Mouse (Mus musculus) brain, embryonic 18.5 days (tissue): ENCODE results near the gene Prl7a2.

Experiments
- DNase-seq: peaks from one replicate; pipeline ENCODE4 v3.0.0-alpha.2; 2012; ENCODE audit warnings: low read depth, low spot score

Prl7a2 gene

DNA sequence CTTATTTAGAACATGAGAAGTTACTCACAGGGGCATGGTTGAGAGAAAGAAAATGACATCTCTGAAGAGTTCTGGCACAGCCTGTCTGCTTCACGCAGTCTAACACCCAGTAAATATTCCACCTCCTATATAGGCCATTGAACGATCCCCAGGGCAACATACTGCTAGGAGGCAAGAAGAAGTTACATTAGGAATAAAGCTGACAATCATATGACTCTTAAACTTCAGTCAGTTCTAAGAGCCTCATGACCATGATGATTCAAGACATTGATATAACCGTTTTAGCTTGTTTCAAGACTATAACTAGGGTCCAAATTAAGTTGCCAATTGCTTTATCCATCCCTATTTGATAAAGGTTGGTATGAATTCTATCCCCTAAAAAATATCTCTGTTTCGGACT, at the start of gene Prl7a2:
Gene Prl7a2 (minus strand): TSS at position 101 of the 400 bp plus-strand sequence.
- no peak for DNase-seq

DNA sequence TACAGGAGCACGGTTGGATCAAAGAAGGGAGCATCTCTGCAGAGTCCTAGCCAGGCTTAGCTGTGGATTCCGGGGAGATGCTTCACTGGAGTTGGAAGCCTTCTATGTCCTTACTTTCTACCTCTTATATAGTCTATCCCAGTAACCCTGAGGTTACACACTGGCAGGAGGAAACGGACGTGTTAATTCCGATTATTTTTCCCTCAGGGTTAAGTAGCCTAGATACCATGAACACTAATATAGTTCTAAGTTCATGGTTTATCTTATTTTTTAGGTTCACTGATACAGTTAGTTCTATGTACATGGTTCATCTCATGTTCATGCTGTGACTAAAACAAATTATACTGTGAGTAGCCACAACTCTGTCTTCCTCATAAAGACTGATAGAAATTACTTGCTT, 48.8 kb upstream of the Prl7a2 start, which contains the start of gene Prl7d1:
Gene Prl7d1 (minus strand): TSS at position 101 of the 400 bp plus-strand sequence.
- DNase-seq: no peak

DNA sequence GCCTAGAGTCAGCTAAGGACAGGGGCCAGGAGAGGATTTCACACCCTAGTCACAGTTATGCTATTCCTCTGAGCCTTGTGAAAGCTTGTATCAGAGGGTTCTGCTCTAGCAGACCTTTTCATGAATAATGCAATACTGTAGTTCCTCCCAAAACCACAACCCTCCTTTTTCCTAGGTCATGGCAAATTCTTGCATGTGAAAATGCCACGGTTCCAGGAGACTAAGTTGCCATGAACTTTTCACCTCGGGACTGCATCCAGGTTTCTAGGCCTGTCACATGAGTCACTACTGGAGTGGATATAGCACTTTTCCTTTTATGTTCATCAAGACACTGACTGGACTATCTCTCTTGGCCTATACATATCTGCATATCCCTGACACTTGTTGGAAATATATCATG, 38.7 kb upstream of the Prl7a2 start:
- DNase-seq: no peak

DNA sequence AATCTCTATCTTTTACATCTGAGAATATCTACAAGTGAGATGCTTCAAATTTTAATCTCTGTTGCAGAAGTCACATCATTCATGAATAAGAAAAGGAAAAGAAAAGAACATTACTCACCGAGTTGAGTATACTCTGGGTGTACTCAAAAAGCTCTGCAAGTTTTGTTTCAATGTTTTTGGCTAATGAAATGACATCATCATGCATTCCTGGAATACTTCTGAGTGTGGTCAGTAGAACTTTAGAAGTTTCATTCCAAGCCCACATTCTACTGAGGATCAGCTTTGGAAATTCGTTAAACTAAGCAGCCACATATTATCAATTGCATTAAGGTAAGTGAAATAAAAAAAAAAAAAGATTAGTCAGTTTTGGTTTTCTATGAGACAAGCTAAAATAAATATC, 7.1 kb downstream of the Prl7a2 start:
- DNase-seq: no peak

DNA sequence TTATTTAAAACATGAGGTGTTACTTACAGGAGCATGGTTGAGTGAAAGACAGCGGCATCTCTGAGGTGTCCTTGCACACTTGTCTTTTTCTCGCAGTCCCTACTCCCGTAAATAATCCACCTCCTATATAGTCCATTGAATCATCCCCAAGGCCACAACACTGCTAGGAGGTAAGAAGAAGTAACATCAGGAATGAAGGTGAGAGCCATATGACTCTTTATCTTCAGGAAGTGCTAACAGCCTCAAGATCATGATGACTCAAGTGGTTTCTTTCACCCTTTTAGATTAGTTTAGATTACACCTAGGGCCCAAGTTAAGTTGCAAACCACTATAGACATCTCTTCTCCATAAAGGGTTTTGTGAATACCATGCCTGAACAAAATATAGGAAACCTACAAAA, 25.4 kb downstream of the Prl7a2 start, which contains the start of gene Prl7a1:
Gene Prl7a1 (minus strand): TSS at position 101 of the 400 bp plus-strand sequence.
- DNase-seq: no peak

DNA sequence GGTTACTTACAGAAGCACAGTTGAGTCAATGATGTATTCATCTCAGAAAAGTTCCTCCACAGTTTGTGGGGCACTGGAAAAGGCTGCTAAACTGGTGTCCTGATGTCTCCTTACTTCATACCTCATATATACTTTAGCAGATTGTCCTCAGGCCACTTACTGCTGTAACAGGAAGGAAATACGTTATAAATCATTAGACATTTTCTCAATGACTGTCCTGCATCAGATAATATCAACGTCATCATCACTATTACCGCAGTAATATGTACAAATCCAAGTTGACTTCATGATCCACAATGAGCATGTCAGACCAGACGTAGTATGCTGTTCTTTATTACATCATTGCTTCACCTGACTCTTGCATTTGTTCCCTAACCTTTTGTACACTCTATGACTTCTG, 57.4 kb downstream of the Prl7a2 start, which contains the start of gene Prl7b1:
Gene Prl7b1 (minus strand): TSS at position 101 of the 400 bp plus-strand sequence.
- DNase-seq: no peak
